ENCODE assay signal across 13 mouse cellular contexts in the genomic region with DNA sequence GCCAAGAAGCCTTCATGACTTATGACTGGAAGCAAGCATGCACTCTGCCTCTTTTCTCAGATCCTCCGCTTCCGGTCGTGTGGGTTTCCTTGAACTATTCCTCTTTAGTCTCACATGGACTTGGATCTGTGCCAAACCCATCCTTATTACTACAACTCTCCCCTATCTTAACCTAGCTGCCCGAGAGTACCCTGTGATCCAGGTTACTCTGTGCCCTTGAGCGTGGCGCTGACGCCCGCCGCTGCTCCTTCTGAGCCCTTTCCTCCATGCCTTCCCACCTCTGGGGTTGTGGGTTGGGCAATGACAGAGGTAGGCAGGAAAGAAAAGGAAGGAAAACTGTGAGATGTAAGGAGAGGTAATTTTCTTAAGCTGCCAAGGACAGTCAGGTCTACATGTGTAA. TPM values are rescaled to one million over a fixed set of nuclear protein-coding genes. Genes with fewer than 3 reads are reported as not detected.
DNase-seq lines count a peak whose midpoint lies in the region; ATAC-seq and TF ChIP-seq lines count a peak whose summit lies in the region.
"Had no signal": no experiment of that assay in that cellular context is flagged by ENCODE, and none has a peak within 500 bp of the region (broad histone marks: within the 10 kb centered on the region; RNA-seq: fewer than 3 reads in every experiment).

No protein-coding gene starts in this region.

- peaks cover 57% of the 10 kb centered on the region for H3K4me1 ChIP-seq in hindbrain, embryonic 13.5 days (replicated peaks)
- peaks cover 12% of the 10 kb centered on the region for H3K4me1 ChIP-seq in hindbrain, embryonic 11.5 days (replicated peaks; ENCODE audit: control insufficient read depth, insufficient read depth, low read length)
- H3K4me1 ChIP-seq in hindbrain, embryonic 16.5 days (ENCODE audit: control insufficient read depth, insufficient read depth, low read depth, low read length) = peaks cover 29% of the 10 kb centered on the region
- peaks cover 48% of the 10 kb centered on the region for H3K4me1 ChIP-seq in neural tube, embryonic 15.5 days
- H3K4me1 ChIP-seq in thymus, adult 2 months (replicated peaks; ENCODE audit: control insufficient read depth, insufficient read depth, low read length) = peaks cover 5% of the 10 kb centered on the region

- H3K9ac ChIP-seq in hindbrain, embryonic 13.5 days = peak overlapping the region; percentile 5; the same call in 1 of the 2 replicates
- no peak overlapping the region for H3K9ac ChIP-seq in hindbrain, embryonic 11.5 days (ENCODE audit: low read depth, low read length)
- no peak overlapping the region for H3K9ac ChIP-seq in hindbrain, embryonic 16.5 days (ENCODE audit: low read depth, low read length)
- 0 out of 2 replicates have a peak overlapping the region, but pooled peaks have one; percentile 17 for H3K9ac ChIP-seq in neural tube, embryonic 15.5 days (replicated peaks)
- H3K9ac ChIP-seq: liver, embryonic 13.5 days had no signal

- no peaks in the 10 kb centered on the region for H3K9me3 ChIP-seq in hindbrain, embryonic 13.5 days
- H3K9me3 ChIP-seq in hindbrain, embryonic 11.5 days (ENCODE audit: control insufficient read depth, low read length) = no peaks in the 10 kb centered on the region
- no peaks in the 10 kb centered on the region for H3K9me3 ChIP-seq in hindbrain, embryonic 16.5 days (ENCODE audit: control insufficient read depth, low read length)
- H3K9me3 ChIP-seq in neural tube, embryonic 15.5 days (replicated peaks) = no peaks in the 10 kb centered on the region
- H3K9me3 ChIP-seq: liver, embryonic 13.5 days had no signal

- TF ChIP-seq CTCF in thymus, adult 2 months (IDR thresholded peaks at IDR 0.05; ENCODE audit: borderline replicate concordance, control insufficient read depth, extremely low read depth, insufficient read depth, low read length, poor library complexity) = no peak

- peak overlapping the region; percentile 19; the same call in 1 of the 2 replicates for H3K4me3 ChIP-seq in hindbrain, embryonic 13.5 days
- no peak overlapping the region for H3K4me3 ChIP-seq in hindbrain, embryonic 11.5 days (ENCODE audit: low read depth, low read length)
- no peak overlapping the region for H3K4me3 ChIP-seq in hindbrain, embryonic 16.5 days (ENCODE audit: low read length)
- 0 out of 2 replicates have a peak overlapping the region, but pooled peaks have one; percentile 6 for H3K4me3 ChIP-seq in neural tube, embryonic 15.5 days (replicated peaks)
- H3K4me3 ChIP-seq in thymus, adult 2 months (ENCODE audit: control insufficient read depth, insufficient read depth, low read length) = no peak overlapping the region
- H3K4me3 ChIP-seq: erythroblast, embryonic 14.5 days; liver, embryonic 13.5 days had no signal

- no peaks in the 10 kb centered on the region for H3K27me3 ChIP-seq in hindbrain, embryonic 13.5 days
- H3K27me3 ChIP-seq in hindbrain, embryonic 11.5 days (ENCODE audit: control insufficient read depth, insufficient read depth, low read length) = no peaks in the 10 kb centered on the region
- H3K27me3 ChIP-seq in hindbrain, embryonic 16.5 days (replicated peaks; ENCODE audit: control insufficient read depth, insufficient read depth, low read length) = no peaks in the 10 kb centered on the region
- no peaks in the 10 kb centered on the region for H3K27me3 ChIP-seq in neural tube, embryonic 15.5 days (replicated peaks)
- no peaks in the 10 kb centered on the region for H3K27me3 ChIP-seq in thymus, adult 2 months (ENCODE audit: control insufficient read depth, insufficient read depth, low read length)

- H3K27ac ChIP-seq in hindbrain, embryonic 13.5 days = no peak overlapping the region
- no peak overlapping the region for H3K27ac ChIP-seq in hindbrain, embryonic 11.5 days (ENCODE audit: low read depth, low read length)
- no peak overlapping the region for H3K27ac ChIP-seq in hindbrain, embryonic 16.5 days (ENCODE audit: low read depth, low read length)
- no peak overlapping the region for H3K27ac ChIP-seq in neural tube, embryonic 15.5 days (replicated peaks)
- no peak overlapping the region for H3K27ac ChIP-seq in thymus, adult 2 months (ENCODE audit: control insufficient read depth, insufficient read depth, low read length)
- H3K27ac ChIP-seq: liver, embryonic 13.5 days had no signal

- TF ChIP-seq POLR2A in thymus, adult 2 months (IDR thresholded peaks at IDR 0.05; ENCODE audit: control insufficient read depth, extremely low read depth, insufficient read depth, low read length, poor library complexity) = no peak

- H3K4me2 ChIP-seq in hindbrain, embryonic 13.5 days = peak overlapping the region; percentile 85
- H3K4me2 ChIP-seq in hindbrain, embryonic 11.5 days (replicated peaks; ENCODE audit: low read depth, low read length) = no peak overlapping the region
- peak overlapping the region; percentile 19 for H3K4me2 ChIP-seq in hindbrain, embryonic 16.5 days (ENCODE audit: low read length)
- H3K4me2 ChIP-seq in neural tube, embryonic 15.5 days = peak overlapping the region; percentile 77
- H3K4me2 ChIP-seq: liver, embryonic 13.5 days had no signal

- no peak for DNase-seq in hindbrain, embryonic 11.5 days (ENCODE audit: low spot score)
- peak; percentile 25 for DNase-seq in retina, postnatal 1 day
- no peak for DNase-seq in retina, embryonic 14.5 days (ENCODE audit: low spot score)
- no peak for DNase-seq in thymus, adult 2 months
- DNase-seq in urinary bladder, postnatal 10 days (ENCODE audit: low spot score) = no peak
- DNase-seq: cerebellum, adult 8-10 months; kidney, adult 11 months; liver, embryonic 13.5 days; spleen, adult 18-20 months had no signal

- peaks cover 26% of the 10 kb centered on the region for H3K36me3 ChIP-seq in hindbrain, embryonic 13.5 days
- H3K36me3 ChIP-seq in hindbrain, embryonic 11.5 days (ENCODE audit: control insufficient read depth, insufficient read depth, low read length) = peaks cover 2% of the 10 kb centered on the region; the same call in 1 of the 2 replicates
- H3K36me3 ChIP-seq in hindbrain, embryonic 16.5 days (ENCODE audit: control insufficient read depth, insufficient read depth, low read length) = peaks cover 7% of the 10 kb centered on the region
- peaks cover 19% of the 10 kb centered on the region for H3K36me3 ChIP-seq in neural tube, embryonic 15.5 days
- peaks cover 9% of the 10 kb centered on the region; the same call in 1 of the 2 replicates for H3K36me3 ChIP-seq in thymus, adult 2 months (ENCODE audit: control insufficient read depth, insufficient read depth, low read length)
- H3K36me3 ChIP-seq: liver, embryonic 13.5 days had no signal

- ATAC-seq in hindbrain, embryonic 13.5 days (ENCODE audit: low FRiP score) = no peak
- ATAC-seq in hindbrain, embryonic 11.5 days (ENCODE audit: low FRiP score) = no peak
- no peak for ATAC-seq in hindbrain, embryonic 16.5 days
- no peak for ATAC-seq in neural tube, embryonic 15.5 days (ENCODE audit: low FRiP score)

- 72% methylated on average over 9 of the region's 9 CpGs for WGBS in hindbrain, embryonic 13.5 days
- 85% methylated on average over 9 of the region's 9 CpGs for WGBS in hindbrain, embryonic 11.5 days
- WGBS in hindbrain, embryonic 16.5 days = 60% methylated on average over 9 of the region's 9 CpGs
- 61% methylated on average over 9 of the region's 9 CpGs for WGBS in neural tube, embryonic 15.5 days
- 96% methylated on average over 9 of the region's 9 CpGs for WGBS in thymus, adult 2 months

RNA-seq across cellular contexts. Expression of gene Csrnp2, which starts 3.3 kb away (rescaled TPM):
- 43.2 and 44.4 TPM in 2 replicates for polyA plus RNA-seq in hindbrain, embryonic 13.5 days (2015; fragmentation: Nextera tagmentation; extraction: Ambion mirVana)
- 21.8 and 26.1 TPM in 2 replicates for polyA plus RNA-seq in hindbrain, embryonic 11.5 days (2014; fragmentation: Nextera tagmentation; extraction: Ambion mirVana)
- 36.3 and 43.4 TPM in 2 replicates for polyA plus RNA-seq in hindbrain, embryonic 16.5 days (2015; fragmentation: Nextera tagmentation; extraction: Ambion mirVana)
- 34.1 and 37.9 TPM in 2 replicates for polyA plus RNA-seq in neural tube, embryonic 15.5 days (2015; fragmentation: Nextera tagmentation; extraction: Ambion mirVana)
- 8.7 and 9.6 TPM in 2 replicates for polyA plus RNA-seq in thymus, adult 2 months (2012; rRNA removed)

RNA-seq across cellular contexts. Expression of gene Letmd1, which starts 23.1 kb away (rescaled TPM):
- 53.1 and 56.4 TPM in 2 replicates for polyA plus RNA-seq in hindbrain, embryonic 13.5 days (2015; fragmentation: Nextera tagmentation; extraction: Ambion mirVana)
- polyA plus RNA-seq in hindbrain, embryonic 11.5 days (2014; fragmentation: Nextera tagmentation; extraction: Ambion mirVana) = 39.0 and 48.6 TPM in 2 replicates
- 59.3 and 62.0 TPM in 2 replicates for polyA plus RNA-seq in hindbrain, embryonic 16.5 days (2015; fragmentation: Nextera tagmentation; extraction: Ambion mirVana)
- polyA plus RNA-seq in neural tube, embryonic 15.5 days (2015; fragmentation: Nextera tagmentation; extraction: Ambion mirVana) = 50.6 and 57.2 TPM in 2 replicates
- 83.1 and 101 TPM in 2 replicates for polyA plus RNA-seq in thymus, adult 2 months (2012; rRNA removed)

RNA-seq across cellular contexts. Expression of gene Tfcp2, which starts 59.8 kb away (rescaled TPM):
- polyA plus RNA-seq in hindbrain, embryonic 13.5 days (2015; fragmentation: Nextera tagmentation; extraction: Ambion mirVana) = 40.3 and 41.6 TPM in 2 replicates
- 28.4 and 29.8 TPM in 2 replicates for polyA plus RNA-seq in hindbrain, embryonic 11.5 days (2014; fragmentation: Nextera tagmentation; extraction: Ambion mirVana)
- 32.4 and 37.4 TPM in 2 replicates for polyA plus RNA-seq in hindbrain, embryonic 16.5 days (2015; fragmentation: Nextera tagmentation; extraction: Ambion mirVana)
- polyA plus RNA-seq in neural tube, embryonic 15.5 days (2015; fragmentation: Nextera tagmentation; extraction: Ambion mirVana) = 32.4 and 34.8 TPM in 2 replicates
- polyA plus RNA-seq in thymus, adult 2 months (2012; rRNA removed) = 7.7 and 8.2 TPM in 2 replicates

Comparison
In these comparisons a context has a peak if more than half of its experiments do, and no peak if none do; other contexts are left out.
1. H3K4me3 ChIP-seq: peak in hindbrain, embryonic 13.5 days (single experiment) and neural tube, embryonic 15.5 days (single experiment); none in hindbrain, embryonic 11.5 days (single experiment), hindbrain, embryonic 16.5 days (single experiment) and thymus, adult 2 months (single experiment).
2. H3K9ac ChIP-seq: peak in hindbrain, embryonic 13.5 days (single experiment) and neural tube, embryonic 15.5 days (single experiment); none in hindbrain, embryonic 11.5 days (single experiment) and hindbrain, embryonic 16.5 days (single experiment).